Mouse (Mus musculus): Measurements from ENCODE around the gene Rnf180.

GRCm38 (mm10) chr13:105299162-105300008 is 4.8 kb upstream of the Rnf180 start:
- no peak for TF ChIP-seq KAT2A (conservative IDR thresholded peaks at IDR 0.05; ENCODE audit: low read depth, low read length)
- no peak for TF ChIP-seq ELF1 (IDR thresholded peaks at IDR 0.05; ENCODE audit: low read depth, low read length)
- no peak for TF ChIP-seq MAFK (IDR thresholded peaks at IDR 0.05; ENCODE audit: borderline replicate concordance, low read depth, low read length)
- TF ChIP-seq CTCF (IDR thresholded peaks at IDR 0.05 in 2 of 3, conservative IDR thresholded peaks at IDR 0.05 in 1 of 3; ENCODE audit: control insufficient read depth in 1 of 3, insufficient read depth in 1 of 3, low read depth in 2 of 3, low read length in 3 of 3, poor library complexity in 1 of 3, severe bottlenecking in 1 of 3): no peak
- no peak for TF ChIP-seq ZMIZ1 (IDR thresholded peaks at IDR 0.05; ENCODE audit: low read depth, low read length)

Data from MEL (cell line).